Mouse (Mus musculus) embryo, embryonic 9.5 days (tissue): ENCODE results near the gene Llgl2.

ENCODE experiments used
- DNase-seq: peaks from one replicate; pipeline ENCODE4 v3.0.0-alpha.2; 2017; ENCODE audit errors: extremely low spot score

Llgl2 gene

DNA sequence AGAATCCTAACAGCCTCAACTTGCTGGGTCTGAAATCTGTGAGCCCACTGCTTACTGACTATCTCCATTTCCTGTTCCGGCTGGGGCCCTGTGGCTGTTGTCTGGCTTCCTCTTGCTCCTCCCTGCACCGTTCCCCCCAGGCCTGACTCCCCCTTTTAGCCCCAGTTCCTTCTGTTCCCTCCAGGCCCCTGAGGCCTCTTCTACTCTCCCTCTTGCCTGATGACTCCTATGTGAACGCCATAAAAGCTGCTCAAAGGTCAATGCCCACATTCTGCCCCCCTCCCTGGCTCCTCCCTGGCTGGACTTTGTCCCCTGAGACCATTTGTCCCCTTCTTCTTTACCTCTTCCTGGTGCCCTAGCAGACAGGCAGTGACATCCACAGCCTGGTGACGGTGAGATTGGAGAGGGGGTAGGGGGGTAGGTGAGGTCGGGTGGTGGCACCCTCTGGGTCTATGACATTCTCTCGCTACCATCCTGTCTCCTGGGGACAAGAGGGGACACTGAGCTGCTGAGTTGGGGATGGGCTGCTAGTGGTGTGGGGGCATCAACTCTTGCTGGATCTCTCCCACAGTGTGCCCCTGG, 53.4 kb downstream of the Llgl2 start:
- DNase-seq, result no peak

- no peak for DNase-seq
Observed at GRCm38 (mm10) chr11:115878071-115878470, 54.2 kb downstream of the Llgl2 start.

DNA sequence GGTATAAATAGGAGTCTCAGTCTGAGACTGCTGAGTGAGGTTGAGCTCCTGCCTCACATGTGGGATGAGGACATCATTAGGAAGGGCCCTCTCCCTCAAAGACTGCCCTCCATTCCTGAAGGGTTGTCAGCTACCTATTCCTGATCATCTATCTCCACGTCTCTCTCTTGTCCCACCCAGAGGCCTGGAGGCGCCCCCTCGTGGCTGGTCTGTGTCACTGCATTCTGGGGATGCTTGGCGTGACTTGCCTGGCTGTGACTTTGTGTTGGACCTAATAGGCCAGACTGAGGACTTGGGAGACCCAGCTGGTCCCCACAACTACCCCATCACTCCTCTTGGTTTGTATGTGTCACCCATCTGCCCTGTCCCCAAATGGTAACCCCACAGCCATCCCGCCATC, 57.2 kb downstream of the Llgl2 start:
- DNase-seq, result no peak

DNA sequence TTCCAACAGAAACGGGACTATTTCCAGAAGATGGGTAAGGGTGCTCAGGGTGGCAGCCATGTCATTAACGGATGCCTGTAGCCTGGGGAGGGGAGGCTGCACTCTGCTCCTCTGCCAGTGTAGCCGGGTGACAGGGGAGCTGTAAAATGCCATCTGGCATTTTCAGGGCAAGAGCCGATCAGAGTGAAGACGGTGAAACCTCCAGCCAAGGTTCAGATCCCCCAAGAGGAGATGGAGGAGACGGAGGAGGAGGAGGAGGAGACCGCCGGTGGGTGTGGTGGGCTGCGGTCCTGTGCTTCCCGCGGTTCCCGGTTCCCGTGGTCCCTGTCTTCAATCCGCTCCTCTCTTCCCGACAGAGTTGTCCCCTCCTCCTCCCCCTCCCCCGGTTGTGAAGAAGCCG, 59.4 kb downstream of the Llgl2 start:
- no peak for DNase-seq

DNA sequence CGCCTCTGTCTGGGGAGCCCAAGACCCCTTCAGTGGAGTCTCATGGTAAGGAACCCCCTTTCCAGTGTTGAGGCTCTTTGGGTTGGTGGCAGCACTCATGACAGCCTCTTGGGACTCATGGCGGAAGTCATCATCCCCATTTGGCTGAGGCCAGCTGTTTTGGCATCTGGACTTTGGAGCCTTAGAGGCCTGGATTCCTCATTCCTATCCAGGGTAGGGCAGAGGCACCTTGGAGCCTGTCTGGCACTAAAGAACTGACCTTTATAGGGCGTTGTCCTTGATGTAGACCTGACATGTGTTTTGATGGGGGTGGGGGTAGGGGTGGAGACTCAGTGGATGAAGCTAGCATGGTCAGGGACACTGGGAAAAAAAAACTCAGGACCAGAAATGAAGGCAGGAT, 60.5 kb downstream of the Llgl2 start:
- no peak for DNase-seq

- no peak for DNase-seq
Observed at GRCm38 (mm10) chr11:115885281-115885680, 61.4 kb downstream of the Llgl2 start.

- no peak for DNase-seq
Observed at GRCm38 (mm10) chr11:115886446-115886845, 62.6 kb downstream of the Llgl2 start.

DNA sequence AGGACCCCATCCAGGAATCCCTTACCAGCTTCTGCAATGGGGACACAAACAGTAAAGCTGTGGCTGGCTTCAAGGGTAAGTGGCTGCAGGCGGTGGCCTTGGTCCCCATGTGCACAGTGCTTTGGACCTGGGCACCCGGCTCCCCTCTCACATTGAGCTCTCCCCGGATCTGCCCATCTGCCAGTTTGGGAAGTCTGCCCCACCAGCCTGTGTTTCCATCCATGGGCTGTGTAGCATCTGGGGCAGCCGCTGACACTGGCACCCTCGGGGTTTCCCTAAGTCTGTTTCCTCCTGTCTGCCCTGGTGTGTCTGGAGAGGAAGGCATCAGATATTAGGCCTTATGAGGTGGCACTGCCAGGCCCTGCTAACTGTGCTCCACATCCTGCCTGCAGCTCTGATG, 64.2 kb downstream of the Llgl2 start:
- DNase-seq, result no peak

GRCm38 (mm10) chr11:115889159-115889558, 65.3 kb downstream of the Llgl2 start:
- no peak for DNase-seq

DNA sequence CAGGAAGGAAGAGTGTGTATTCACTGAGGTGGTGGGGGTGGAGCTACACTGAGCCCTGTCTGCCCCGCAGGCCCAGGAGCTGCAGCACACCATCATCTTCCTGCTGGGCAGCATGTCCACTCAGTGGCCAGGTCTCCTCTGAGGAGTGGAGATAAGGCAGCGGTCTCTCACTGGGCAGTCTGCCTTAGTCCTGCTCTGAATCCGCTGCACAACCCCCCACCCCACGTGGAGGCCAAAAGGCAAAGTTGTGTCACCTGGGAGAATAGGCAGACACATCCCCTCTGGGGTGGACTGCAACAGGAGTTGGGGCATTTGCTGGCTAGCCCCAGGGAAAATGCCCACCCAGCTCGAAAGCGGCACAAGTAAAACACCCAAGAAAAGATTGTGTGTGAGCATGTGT, 68.4 kb downstream of the Llgl2 start:
- DNase-seq, result no peak

- no peak for DNase-seq
Observed at GRCm38 (mm10) chr11:115893071-115893470, 69.2 kb downstream of the Llgl2 start.

GRCm38 (mm10) chr11:115894755-115895520, 71.1 kb downstream of the Llgl2 start:
- DNase-seq, result no peak

GRCm38 (mm10) chr11:115898446-115898845, 74.6 kb downstream of the Llgl2 start:
- no peak for DNase-seq

DNA sequence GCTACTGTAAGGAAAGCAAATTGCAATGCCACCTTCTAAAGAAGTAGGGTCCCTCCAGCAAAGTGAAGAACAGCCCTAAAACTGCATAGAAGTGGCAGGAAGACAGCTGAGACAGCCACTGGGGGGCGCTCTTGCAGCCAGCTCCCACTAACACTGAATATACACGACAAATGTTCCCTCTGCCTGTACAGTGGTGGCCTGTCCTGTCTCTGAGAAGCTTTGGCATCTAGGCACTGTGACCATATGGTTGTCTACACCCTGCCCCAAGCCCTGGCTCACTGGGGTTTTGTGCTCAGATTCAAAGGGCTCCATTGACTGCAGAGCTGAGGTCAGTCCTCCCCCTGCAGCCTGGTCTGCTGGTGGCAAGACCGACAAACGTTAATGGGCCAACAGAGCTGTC, 75.0 kb downstream of the Llgl2 start:
- no peak for DNase-seq

DNA sequence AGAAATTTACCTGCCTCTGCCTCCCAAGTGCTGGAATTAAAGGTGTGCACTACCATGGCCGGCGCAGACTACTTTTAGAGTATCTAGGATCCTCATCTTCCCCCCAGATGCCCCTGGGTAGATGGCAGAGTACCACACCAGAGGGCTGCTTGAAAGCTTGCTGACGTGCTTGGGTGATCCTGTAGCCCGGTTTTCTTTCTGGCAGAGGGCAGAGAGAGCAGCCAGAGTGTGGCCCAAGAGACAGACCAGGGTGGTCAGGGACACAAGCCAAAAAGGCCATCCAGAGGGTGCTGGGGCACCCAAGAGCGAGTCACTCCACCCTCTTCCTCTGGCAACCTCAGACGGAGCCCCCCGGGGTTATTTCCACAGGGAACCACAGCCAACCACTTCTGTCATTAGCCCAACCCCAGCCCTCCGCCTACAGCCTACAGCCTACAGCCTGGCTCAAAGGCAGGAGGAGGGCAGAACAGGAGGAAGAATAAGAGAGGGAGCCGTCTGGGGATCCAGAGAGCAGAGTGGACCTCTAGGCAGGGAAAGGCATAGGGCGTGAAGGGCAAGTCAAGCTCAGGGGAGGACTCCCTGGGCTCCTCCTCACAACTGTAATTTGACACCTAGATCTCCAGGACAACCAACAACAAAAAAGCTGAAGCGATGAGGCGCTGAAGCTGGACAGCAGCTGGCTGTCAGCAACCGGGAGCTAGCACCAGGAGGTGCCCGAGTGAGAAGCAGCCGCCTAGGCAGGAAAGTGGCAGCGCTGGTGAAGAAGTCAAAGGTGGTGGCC, 75.8 kb downstream of the Llgl2 start, which contains the start of gene Smim5:
Smim5 (plus strand) TSS at position 481 of the 781 bp plus-strand sequence.
- peak; percentile 74 for DNase-seq

GRCm38 (mm10) chr11:115900561-115901337, 76.9 kb downstream of the Llgl2 start:
- DNase-seq, result no peak

GRCm38 (mm10) chr11:115901338-115902161, 77.7 kb downstream of the Llgl2 start:
- DNase-seq, result no peak

DNA sequence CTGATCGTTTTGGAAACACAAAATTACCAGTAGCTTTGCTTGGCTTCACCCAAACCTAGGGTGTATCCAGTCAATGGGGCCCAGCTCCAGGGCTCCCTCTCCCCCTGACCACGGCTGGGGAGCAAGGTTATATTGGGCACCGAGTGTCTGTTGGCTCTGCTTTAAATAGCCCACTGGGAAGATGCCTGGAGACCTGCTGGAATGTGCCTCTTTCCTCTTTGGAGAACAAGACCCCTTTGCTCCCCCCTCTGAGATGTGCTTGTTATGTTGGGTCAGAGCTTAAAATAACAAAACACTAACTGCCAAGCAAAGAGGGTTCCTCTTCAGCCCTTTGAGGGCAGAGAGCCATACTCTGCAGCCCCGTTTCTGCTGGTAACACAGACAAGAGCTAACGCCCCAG, 78.3 kb downstream of the Llgl2 start:
- no peak for DNase-seq

DNA sequence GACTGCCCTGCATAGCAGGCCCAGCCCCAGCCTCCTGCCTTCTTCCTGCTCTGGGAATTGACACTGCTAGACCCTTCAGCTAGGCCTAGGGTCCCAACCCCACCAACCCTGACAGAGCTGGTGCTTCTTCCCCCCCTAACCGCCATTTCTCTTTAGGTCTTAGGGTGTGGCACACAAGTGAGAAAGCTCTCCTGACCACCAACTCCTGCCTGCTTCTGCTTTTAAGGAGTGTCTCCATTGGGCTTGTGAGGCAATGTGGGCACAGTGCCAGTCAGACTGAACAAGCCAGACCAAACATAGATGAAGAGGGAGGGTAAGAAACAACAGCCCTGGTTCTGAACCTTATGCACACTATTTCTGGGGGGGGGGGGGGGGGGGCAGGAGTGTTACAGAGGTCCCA, 79.0 kb downstream of the Llgl2 start:
- no peak for DNase-seq

DNA sequence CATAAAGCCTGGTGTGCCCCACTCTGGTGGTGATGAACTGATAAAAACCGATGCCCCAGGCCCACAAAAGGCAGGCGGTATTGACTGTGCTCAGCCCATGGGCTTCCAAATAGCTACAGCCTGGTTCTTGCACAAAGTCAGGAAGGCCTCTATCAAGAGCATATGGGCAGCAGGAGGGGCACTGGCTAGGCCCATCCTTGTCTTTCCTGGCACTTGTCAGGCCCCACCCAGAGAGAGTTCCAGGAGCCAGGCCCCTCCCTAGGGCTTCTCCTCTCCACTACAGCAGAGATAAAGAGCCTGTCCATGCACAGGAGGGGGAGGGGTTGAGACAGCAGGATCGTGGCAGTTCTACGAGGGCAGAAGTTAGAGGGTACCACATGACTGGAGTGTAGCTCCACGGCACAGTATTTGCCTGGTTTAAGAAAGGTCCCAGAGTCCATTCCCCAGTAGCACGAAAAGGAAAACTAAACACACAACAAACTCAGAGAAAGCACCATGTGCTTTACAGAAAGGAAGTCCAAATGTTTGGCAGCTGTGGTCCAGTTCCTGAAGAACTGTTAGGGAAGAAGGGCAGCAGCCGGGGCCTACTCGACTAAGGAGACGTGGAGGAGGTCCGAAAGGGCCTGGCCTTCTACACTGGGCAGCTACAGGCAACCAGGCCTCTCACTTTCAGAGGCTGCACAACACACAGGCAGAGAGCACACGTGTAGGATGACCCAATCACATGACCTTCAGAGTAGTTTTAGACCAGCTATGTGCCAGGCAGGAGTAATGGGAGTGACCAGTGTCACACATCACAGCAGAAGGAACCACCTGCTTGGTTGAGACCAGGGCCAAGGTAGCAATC, 79.8 kb downstream of the Llgl2 start:
- DNase-seq, result no peak
